Mouse (Mus musculus) spleen, adult 2 months (tissue): ENCODE data around the gene Coro1b.

Source experiments
- CTCF ChIP-seq: fragments of 200-500 bp; IDR thresholded peaks from 2 replicates; pipeline ENCODE4 v1.5.1; 2011; ENCODE audit warnings: mild to moderate bottlenecking, inconsistent platforms; ENCODE audit not compliant: insufficient read depth, insufficient read length, insufficient replicate concordance; ENCODE audit errors: extremely low read depth
- POLR2A ChIP-seq: fragments of 200-500 bp; IDR thresholded peaks from 2 replicates; pipeline ENCODE4 v1.6.1; 2011; ENCODE audit warnings: low read depth, low read length, inconsistent platforms

- no peak for TF ChIP-seq POLR2A
- no peak for TF ChIP-seq CTCF
These were observed 10.6 kb downstream of the Coro1b start for GRCm38 (mm10) chr19:4159049-4159448.
